Mouse (Mus musculus) hindbrain, embryonic 11.5 days (tissue): ENCODE measurements around the gene Ift74. TPM values are rescaled to one million over a fixed set of nuclear protein-coding genes. Genes with fewer than 3 reads are reported as not detected.
"Not testable (repeated sequence)": the region's sequence is repeated elsewhere in the genome, so short reads cannot be mapped to it uniquely, and the experiment has no call there.

Experiments used
- ATAC-seq: fragments of 200-750 bp; cut with Nextera tagmentation; 2 replicates; pipeline ENCODE4 v1.8.0; 2017; ENCODE audit warnings: mild to moderate bottlenecking, moderate TSS enrichment, moderate library complexity; ENCODE audit not compliant: low FRiP score
- DNase-seq: peaks from one replicate; pipeline ENCODE4 v3.0.0-alpha.2; 2015; ENCODE audit warnings: low spot score
- H3K27ac ChIP-seq: fragments of 300-500 bp; sonication (generic); 2 replicates; pipeline ENCODE4 v1.5.1; 2014; ENCODE audit warnings: mild to moderate bottlenecking, low read depth, low read length
- H3K27me3 ChIP-seq: fragments of 300-500 bp; sonication (generic); 2 replicates; pipeline ENCODE4 v1.6.1; 2014; ENCODE audit warnings: mild to moderate bottlenecking, low read length, moderate library complexity, mixed read lengths; ENCODE audit not compliant: control insufficient read depth, insufficient read depth
- H3K36me3 ChIP-seq: fragments of 300-500 bp; sonication (generic); 2 replicates; pipeline ENCODE4 v1.6.1; 2014; ENCODE audit warnings: mild to moderate bottlenecking, low read length, moderate library complexity, mixed read lengths; ENCODE audit not compliant: control insufficient read depth, insufficient read depth
- H3K4me1 ChIP-seq: fragments of 300-500 bp; sonication (generic); replicated peaks from 2 replicates; pipeline ENCODE4 v1.6.1; 2014; ENCODE audit warnings: low read length, mixed read lengths; ENCODE audit not compliant: control insufficient read depth, insufficient read depth
- H3K4me2 ChIP-seq: fragments of 300-500 bp; sonication (generic); replicated peaks from 2 replicates; pipeline ENCODE4 v1.6.1; 2014; ENCODE audit warnings: mild to moderate bottlenecking, low read depth, low read length
- H3K4me3 ChIP-seq: fragments of 300-500 bp; sonication (generic); 2 replicates; pipeline ENCODE4 v1.5.1; 2014; ENCODE audit warnings: low read depth, low read length
- H3K9ac ChIP-seq: fragments of 300-500 bp; sonication (generic); 2 replicates; pipeline ENCODE4 v1.6.1; 2014; ENCODE audit warnings: low read depth, low read length
- H3K9me3 ChIP-seq: fragments of 300-500 bp; sonication (generic); 2 replicates; pipeline ENCODE4 v1.6.1; 2016; ENCODE audit warnings: low read length; ENCODE audit not compliant: control insufficient read depth
- WGBS: fragments of 180-500 bp; shearing (Covaris S2); extraction: QIAGEN DNeasy Blood & Tissue Kit; methylation state at CpG from one replicate; pipeline ENCODE4 v1.1.7; 2014; 5-methylcytosine and 5-hydroxymethylcytosine counted together
- polyA plus RNA-seq: library from polyadenylated mRNA; unstranded; fragments of >200 nt; fragmentation: Nextera tagmentation; extraction: Ambion mirVana; gene quantifications from 2 replicates; pipeline ENCODE4 v1.2.1, GENCODE M21; 2014

The Ift74 gene
- polyA plus RNA-seq, 1 experiment from 2014 or later, result 59.4 TPM

- Histone ChIP-seq H3K27me3 (no peaks in the 10 kb centered on the region), H3K9ac (no peak overlapping the region), H3K4me1 (no peaks in the 10 kb centered on the region), H3K27ac (no peak overlapping the region), H3K9me3 (no peaks in the 10 kb centered on the region), H3K4me3 (no peak overlapping the region), H3K36me3 (no peaks in the 10 kb centered on the region), H3K4me2 (no peak overlapping the region)
- ATAC-seq (no peak), DNase-seq (no peak)
- 87% methylated on average over 2 of the region's 2 CpGs for WGBS
Observed at GRCm38 (mm10) chr4:94681181-94681580, 66.9 kb downstream of the Ift74 start.

GRCm38 (mm10) chr4:94682029-94682428 lies 67.7 kb downstream of the Ift74 start:
- Histone ChIP-seq H3K4me2 (no peak overlapping the region), H3K9me3 (no peaks in the 10 kb centered on the region), H3K4me1 (no peaks in the 10 kb centered on the region), H3K27ac (no peak overlapping the region), H3K4me3 (no peak overlapping the region), H3K27me3 (no peaks in the 10 kb centered on the region), H3K36me3 (0 out of 2 replicates have a peak, but pooled peaks cover 2% of the 10 kb centered on the region), H3K9ac (no peak overlapping the region)
- 63% methylated on average over 1 of the region's 1 CpGs for WGBS
- no peak for DNase-seq
- ATAC-seq, result no peak

DNA sequence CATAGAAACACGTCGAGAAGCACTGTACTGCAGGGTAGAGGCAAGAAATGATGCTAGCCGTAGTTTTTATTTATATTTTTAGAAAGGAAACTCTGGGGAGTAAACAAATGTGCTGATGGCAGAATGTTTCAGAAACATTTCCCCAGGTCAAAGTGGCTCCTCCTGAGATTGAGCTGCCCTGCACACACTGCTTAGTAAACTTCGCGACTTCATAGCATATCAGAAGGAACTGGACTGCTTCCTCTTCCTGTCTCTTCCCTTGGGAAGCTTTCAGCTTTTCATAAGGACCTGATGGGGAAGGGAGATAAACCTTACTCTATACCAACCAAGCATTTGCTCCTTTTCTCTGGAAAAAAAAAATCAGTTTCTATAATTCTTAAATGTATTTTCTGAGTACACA lies 69.0 kb downstream of the Ift74 start:
- ATAC-seq (no peak), DNase-seq (no peak)
- no peaks in the 10 kb centered on the region for H3K9me3 ChIP-seq
- WGBS, result 88% methylated on average over 5 of the region's 5 CpGs
- H3K4me3 ChIP-seq, result no peak overlapping the region
- H3K9ac ChIP-seq, result no peak overlapping the region
- H3K27me3 ChIP-seq, result no peaks in the 10 kb centered on the region
- 0 out of 2 replicates have a peak, but pooled peaks cover 2% of the 10 kb centered on the region for H3K36me3 ChIP-seq
- no peak overlapping the region for H3K27ac ChIP-seq
- H3K4me1 ChIP-seq, result no peaks in the 10 kb centered on the region
- no peak overlapping the region for H3K4me2 ChIP-seq

- H3K4me3 ChIP-seq, DNase-seq, H3K9me3 ChIP-seq, H3K27ac ChIP-seq, ATAC-seq, H3K4me1 ChIP-seq, H3K9ac ChIP-seq, H3K36me3 ChIP-seq, H3K4me2 ChIP-seq, H3K27me3 ChIP-seq: not testable (repeated sequence)
- 100% methylated on average over 2 of the region's 2 CpGs for WGBS
Observed at GRCm38 (mm10) chr4:94689804-94690203, 75.5 kb downstream of the Ift74 start.

GRCm38 (mm10) chr4:94691078-94691477 lies 76.8 kb downstream of the Ift74 start:
- Histone ChIP-seq H3K36me3 (0 out of 2 replicates have a peak, but pooled peaks cover 2% of the 10 kb centered on the region), H3K9me3 (no peaks in the 10 kb centered on the region), H3K4me3 (no peak overlapping the region), H3K4me1 (no peaks in the 10 kb centered on the region), H3K27ac (no peak overlapping the region), H3K4me2 (no peak overlapping the region), H3K27me3 (no peaks in the 10 kb centered on the region), H3K9ac (no peak overlapping the region)
- ATAC-seq, result no peak
- DNase-seq, result no peak
- WGBS, result 92% methylated on average over 4 of the region's 4 CpGs

DNA sequence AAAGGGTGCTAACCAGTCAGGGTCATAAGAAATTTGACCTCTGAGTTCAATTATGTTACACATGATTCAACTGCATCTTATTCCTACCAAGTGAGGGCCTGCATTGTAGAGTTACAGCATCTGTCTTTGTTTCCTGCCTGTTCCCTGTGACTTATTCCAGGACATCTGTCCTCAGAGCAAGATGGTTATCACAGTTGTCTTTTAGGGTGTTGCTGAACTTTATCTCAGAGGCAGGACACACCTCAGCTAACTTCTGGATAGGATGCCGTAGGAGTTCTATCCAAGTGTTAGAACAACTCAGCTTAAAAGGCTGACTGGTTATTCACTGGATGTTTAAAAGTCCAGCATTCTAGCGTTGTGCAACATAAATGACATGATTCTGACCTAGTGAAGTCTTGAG lies 77.9 kb downstream of the Ift74 start:
- no peaks in the 10 kb centered on the region for H3K9me3 ChIP-seq
- H3K4me3 ChIP-seq, result no peak overlapping the region
- 87% methylated on average over 2 of the region's 2 CpGs for WGBS
- H3K27me3 ChIP-seq, result no peaks in the 10 kb centered on the region
- no peaks in the 10 kb centered on the region for H3K36me3 ChIP-seq
- no peak overlapping the region for H3K9ac ChIP-seq
- H3K27ac ChIP-seq, result no peak overlapping the region
- H3K4me1 ChIP-seq, result no peaks in the 10 kb centered on the region
- DNase-seq, result no peak
- H3K4me2 ChIP-seq, result no peak overlapping the region
- no peak for ATAC-seq

- 87% methylated on average over 3 of the region's 3 CpGs for WGBS
- DNase-seq, result no peak
Observed at GRCm38 (mm10) chr4:94696368-94696767, 82.1 kb downstream of the Ift74 start.

GRCm38 (mm10) chr4:94711002-94711401 lies 96.7 kb downstream of the Ift74 start:
- no peak overlapping the region for H3K27ac ChIP-seq
- H3K9ac ChIP-seq, result no peak overlapping the region
- no peaks in the 10 kb centered on the region for H3K36me3 ChIP-seq
- ATAC-seq (no peak), DNase-seq (no peak)
- no peak overlapping the region for H3K4me2 ChIP-seq
- H3K4me1 ChIP-seq, result no peaks in the 10 kb centered on the region
- no peaks in the 10 kb centered on the region for H3K27me3 ChIP-seq
- no peak overlapping the region for H3K4me3 ChIP-seq
- 96% methylated on average over 2 of the region's 2 CpGs for WGBS
- H3K9me3 ChIP-seq, result no peaks in the 10 kb centered on the region

More at GRCm38 (mm10) chr4:94696368-94696767, 82.1 kb downstream of the Ift74 start:
- no peaks in the 10 kb centered on the region for H3K4me1 ChIP-seq
- H3K4me2 ChIP-seq, result no peak overlapping the region
- no peaks in the 10 kb centered on the region for H3K27me3 ChIP-seq
- H3K9ac ChIP-seq, result no peak overlapping the region
- H3K4me3 ChIP-seq, result no peak overlapping the region
- no peaks in the 10 kb centered on the region for H3K9me3 ChIP-seq
- no peaks in the 10 kb centered on the region for H3K36me3 ChIP-seq
- ATAC-seq, result no peak
- H3K27ac ChIP-seq, result no peak overlapping the region

- H3K36me3 ChIP-seq, result no peaks in the 10 kb centered on the region
- H3K4me1 ChIP-seq, result no peaks in the 10 kb centered on the region
- no peak overlapping the region for H3K4me2 ChIP-seq
- WGBS, result 77% methylated on average over 4 of the region's 4 CpGs
- no peaks in the 10 kb centered on the region for H3K9me3 ChIP-seq
- H3K4me3 ChIP-seq, result no peak overlapping the region
- no peak for DNase-seq
- no peak for ATAC-seq
- no peak overlapping the region for H3K27ac ChIP-seq
- no peaks in the 10 kb centered on the region for H3K27me3 ChIP-seq
- H3K9ac ChIP-seq, result no peak overlapping the region
Observed at GRCm38 (mm10) chr4:94711426-94711825, 97.1 kb downstream of the Ift74 start.
